Mouse (Mus musculus): ENCODE measurements around the gene Abcg5. TPM values are rescaled to one million over a fixed set of nuclear protein-coding genes. Genes with fewer than 3 reads are reported as not detected.

Abcg5 gene
- polyA plus RNA-seq, 1 experiment: 0.47 TPM

GRCm38 (mm10) chr17:84719105-84719504, 36.3 kb upstream of the Abcg5 start:
- 59% methylated on average over 3 of the region's 3 CpGs for WGBS
- no peak overlapping the region for H3K27ac ChIP-seq (ENCODE audit: insufficient read depth, low read depth, low read length)
- no peaks in the 10 kb centered on the region for H3K4me1 ChIP-seq (ENCODE audit: control insufficient read depth, insufficient read depth, low read length)
- H3K36me3 ChIP-seq (ENCODE audit: control insufficient read depth, insufficient read depth, low read length): peaks cover 5% of the 10 kb centered on the region
- DNase-seq: no peak
- no peaks in the 10 kb centered on the region for H3K27me3 ChIP-seq (replicated peaks; ENCODE audit: control insufficient read depth, insufficient read depth, low read length)
- no peak overlapping the region for H3K4me3 ChIP-seq (ENCODE audit: insufficient read depth, low read depth, low read length)
- TF ChIP-seq CTCF (conservative IDR thresholded peaks at IDR 0.05; ENCODE audit: insufficient read depth, insufficient read length, low read depth, low read length) (no peak), POLR2A (IDR thresholded peaks at IDR 0.05; ENCODE audit: low read depth, low read length) (no peak)

DNA sequence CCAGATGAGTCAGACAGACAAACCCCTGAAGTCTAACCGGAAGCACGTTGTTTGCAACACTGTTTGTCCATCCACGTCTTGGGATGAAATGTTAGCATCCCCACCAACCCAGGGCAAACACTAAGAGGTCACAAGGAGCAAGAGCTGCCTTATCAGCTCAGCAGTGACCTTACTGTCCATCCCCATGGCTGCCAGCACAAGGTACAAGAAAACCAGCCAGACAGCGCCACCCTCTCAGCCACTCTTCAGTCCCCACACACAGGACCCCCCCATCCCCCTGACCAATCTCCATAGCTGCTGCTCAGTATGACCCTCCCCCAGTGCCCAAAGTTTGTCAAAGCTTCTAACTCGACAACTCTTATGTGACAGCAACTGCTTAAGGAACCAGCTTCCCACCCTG, 34.6 kb upstream of the Abcg5 start:
- no peaks in the 10 kb centered on the region for H3K27me3 ChIP-seq (replicated peaks; ENCODE audit: control insufficient read depth, insufficient read depth, low read length)
- peaks cover 7% of the 10 kb centered on the region for H3K36me3 ChIP-seq (ENCODE audit: control insufficient read depth, insufficient read depth, low read length)
- H3K4me3 ChIP-seq (ENCODE audit: insufficient read depth, low read depth, low read length): no peak overlapping the region
- DNase-seq: no peak
- TF ChIP-seq POLR2A (IDR thresholded peaks at IDR 0.05; ENCODE audit: low read depth, low read length): no peak
- no peaks in the 10 kb centered on the region for H3K4me1 ChIP-seq (ENCODE audit: control insufficient read depth, insufficient read depth, low read length)
- no peak overlapping the region for H3K27ac ChIP-seq (ENCODE audit: insufficient read depth, low read depth, low read length)
- WGBS: 91% methylated on average over 5 of the region's 5 CpGs

DNA sequence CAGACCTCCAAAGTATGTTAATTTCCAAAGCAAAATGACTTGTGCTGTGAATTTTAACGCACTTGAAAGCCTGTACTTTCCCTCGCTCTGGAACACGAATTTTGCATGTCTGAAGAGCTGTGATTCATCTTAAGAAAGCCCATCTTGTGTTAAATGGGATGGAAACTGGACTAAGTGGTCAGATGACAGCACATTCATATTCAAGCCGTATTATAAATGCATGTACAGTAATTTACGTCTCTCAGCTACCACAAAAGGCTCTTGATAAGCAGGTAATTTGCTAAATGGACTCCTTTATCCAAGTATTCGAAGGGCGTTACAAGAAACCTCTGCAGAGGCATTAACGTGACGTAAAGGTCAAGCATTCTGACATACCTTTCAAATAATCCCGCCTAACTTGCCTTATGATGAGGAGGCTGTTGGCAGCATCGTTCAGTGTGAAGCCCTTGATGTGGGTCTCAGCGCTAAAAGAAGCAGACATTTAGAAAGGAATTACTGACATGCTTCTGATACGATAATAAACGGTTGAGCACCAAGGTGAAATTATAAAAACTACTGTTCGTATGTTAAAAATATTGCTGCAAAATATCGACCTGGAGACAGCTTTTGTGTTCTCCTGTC, 33.6 kb upstream of the Abcg5 start:
- no peak for DNase-seq
- TF ChIP-seq POLR2A (IDR thresholded peaks at IDR 0.05; ENCODE audit: low read depth, low read length) (no peak), CTCF (conservative IDR thresholded peaks at IDR 0.05; ENCODE audit: insufficient read depth, insufficient read length, low read depth, low read length) (no peak)
- Histone ChIP-seq H3K4me3 (ENCODE audit: insufficient read depth, low read depth, low read length) (no peak overlapping the region), H3K27ac (ENCODE audit: insufficient read depth, low read depth, low read length) (no peak overlapping the region), H3K27me3 (replicated peaks; ENCODE audit: control insufficient read depth, insufficient read depth, low read length) (no peaks in the 10 kb centered on the region), H3K36me3 (ENCODE audit: control insufficient read depth, insufficient read depth, low read length) (peaks cover 5% of the 10 kb centered on the region), H3K4me1 (ENCODE audit: control insufficient read depth, insufficient read depth, low read length) (no peaks in the 10 kb centered on the region)
- whole genome bisulfite sequencing: 85% methylated on average over 16 of the region's 16 CpGs

DNA sequence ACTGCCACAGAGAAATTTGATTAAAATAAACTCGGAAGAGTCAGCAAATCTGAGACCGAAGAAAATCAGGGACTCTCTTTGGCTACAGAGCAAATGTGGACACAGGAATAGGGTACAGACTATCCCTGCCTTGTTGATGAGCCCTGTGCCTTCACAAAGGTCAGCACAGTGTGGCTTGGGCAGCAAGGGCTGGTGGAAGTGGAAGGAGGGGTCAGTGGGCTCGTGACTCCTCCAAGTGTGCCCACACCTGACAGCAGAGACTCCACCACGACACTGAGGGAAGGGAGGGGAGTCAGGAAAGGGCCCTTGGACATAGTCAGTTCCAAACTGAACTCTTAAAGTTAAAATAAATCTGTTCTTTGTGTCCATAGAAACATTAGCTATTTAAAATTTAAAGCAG, 32.1 kb upstream of the Abcg5 start:
- Histone ChIP-seq H3K27ac (ENCODE audit: insufficient read depth, low read depth, low read length) (no peak overlapping the region), H3K27me3 (replicated peaks; ENCODE audit: control insufficient read depth, insufficient read depth, low read length) (no peaks in the 10 kb centered on the region), H3K36me3 (ENCODE audit: control insufficient read depth, insufficient read depth, low read length) (peaks cover 5% of the 10 kb centered on the region), H3K4me3 (ENCODE audit: insufficient read depth, low read depth, low read length) (no peak overlapping the region), H3K4me1 (ENCODE audit: control insufficient read depth, insufficient read depth, low read length) (no peaks in the 10 kb centered on the region)
- WGBS: 43% methylated on average over 4 of the region's 4 CpGs
- no peak for TF ChIP-seq CTCF (conservative IDR thresholded peaks at IDR 0.05; ENCODE audit: insufficient read depth, insufficient read length, low read depth, low read length)
- no peak for TF ChIP-seq POLR2A (IDR thresholded peaks at IDR 0.05; ENCODE audit: low read depth, low read length)
- DNase-seq: no peak

GRCm38 (mm10) chr17:84713563-84714164, 30.9 kb upstream of the Abcg5 start:
- no peak for DNase-seq
- 76% methylated on average over 18 of the region's 18 CpGs for WGBS
- no peak overlapping the region for H3K27ac ChIP-seq (ENCODE audit: insufficient read depth, low read depth, low read length)
- peaks cover 5% of the 10 kb centered on the region for H3K36me3 ChIP-seq (ENCODE audit: control insufficient read depth, insufficient read depth, low read length)
- TF ChIP-seq CTCF (conservative IDR thresholded peaks at IDR 0.05; ENCODE audit: insufficient read depth, insufficient read length, low read depth, low read length) (no peak), POLR2A (IDR thresholded peaks at IDR 0.05; ENCODE audit: low read depth, low read length) (no peak)
- H3K4me3 ChIP-seq (ENCODE audit: insufficient read depth, low read depth, low read length): no peak overlapping the region
- H3K27me3 ChIP-seq (replicated peaks; ENCODE audit: control insufficient read depth, insufficient read depth, low read length): no peaks in the 10 kb centered on the region
- H3K4me1 ChIP-seq (ENCODE audit: control insufficient read depth, insufficient read depth, low read length): no peaks in the 10 kb centered on the region

- H3K27me3 ChIP-seq (replicated peaks; ENCODE audit: control insufficient read depth, insufficient read depth, low read length): no peaks in the 10 kb centered on the region
- WGBS: 83% methylated on average over 17 of the region's 17 CpGs
- H3K27ac ChIP-seq (ENCODE audit: insufficient read depth, low read depth, low read length): no peak overlapping the region
- no peaks in the 10 kb centered on the region for H3K4me1 ChIP-seq (ENCODE audit: control insufficient read depth, insufficient read depth, low read length)
- peaks cover 5% of the 10 kb centered on the region for H3K36me3 ChIP-seq (ENCODE audit: control insufficient read depth, insufficient read depth, low read length)
- peak; percentile 7 for DNase-seq
- no peak for TF ChIP-seq CTCF (conservative IDR thresholded peaks at IDR 0.05; ENCODE audit: insufficient read depth, insufficient read length, low read depth, low read length)
- TF ChIP-seq POLR2A (IDR thresholded peaks at IDR 0.05; ENCODE audit: low read depth, low read length): no peak
- H3K4me3 ChIP-seq (ENCODE audit: insufficient read depth, low read depth, low read length): no peak overlapping the region
These were observed 26.6 kb upstream of the Abcg5 start for GRCm38 (mm10) chr17:84709403-84709851.

- no peak overlapping the region for H3K4me3 ChIP-seq (ENCODE audit: insufficient read depth, low read depth, low read length)
- no peak overlapping the region for H3K27ac ChIP-seq (ENCODE audit: insufficient read depth, low read depth, low read length)
- 87% methylated on average over 7 of the region's 7 CpGs for WGBS
- H3K36me3 ChIP-seq (ENCODE audit: control insufficient read depth, insufficient read depth, low read length): peaks cover 5% of the 10 kb centered on the region
- no peaks in the 10 kb centered on the region for H3K4me1 ChIP-seq (ENCODE audit: control insufficient read depth, insufficient read depth, low read length)
- no peaks in the 10 kb centered on the region for H3K27me3 ChIP-seq (replicated peaks; ENCODE audit: control insufficient read depth, insufficient read depth, low read length)
- TF ChIP-seq CTCF (conservative IDR thresholded peaks at IDR 0.05; ENCODE audit: insufficient read depth, insufficient read length, low read depth, low read length) (no peak), POLR2A (IDR thresholded peaks at IDR 0.05; ENCODE audit: low read depth, low read length) (no peak)
- no peak for DNase-seq
These were observed 26.0 kb upstream of the Abcg5 start for GRCm38 (mm10) chr17:84708818-84709217.
